Mouse (Mus musculus) Muller cell, postnatal 12 days (primary cell): Measurements from ENCODE around the gene Kng1.
"Not testable (repeated sequence)": the region's sequence is repeated elsewhere in the genome, so short reads cannot be mapped to it uniquely, and the experiment has no call there.

Experiments used
- DNase-seq: peaks from one replicate; pipeline ENCODE4 v3.0.0-alpha.2; 2015; ENCODE audit errors: inconsistent ontology term

Gene Kng1

GRCm38 (mm10) chr16:23057668-23058447 lies at the start of gene Kng1:
Gene Kng1, plus strand, starts transcription at chr16:23057865.
- not testable (repeated sequence) for DNase-seq

- not testable (repeated sequence) for DNase-seq
These were observed 43.9 kb upstream of the Kng1 start for GRCm38 (mm10) chr16:23013786-23014185.

- not testable (repeated sequence) for DNase-seq
These were observed 43.0 kb upstream of the Kng1 start for GRCm38 (mm10) chr16:23014645-23015044.

- DNase-seq, result peak; percentile 51
These were observed 37.1 kb upstream of the Kng1 start for GRCm38 (mm10) chr16:23020571-23020970.

- DNase-seq, result no peak
These were observed 32.6 kb upstream of the Kng1 start for GRCm38 (mm10) chr16:23025111-23025510.

GRCm38 (mm10) chr16:23026582-23026981 lies 31.1 kb upstream of the Kng1 start:
- no peak for DNase-seq

GRCm38 (mm10) chr16:23027341-23027740 lies 30.3 kb upstream of the Kng1 start:
- DNase-seq, result not testable (repeated sequence)

- peak; percentile 28 for DNase-seq
These were observed 28.6 kb upstream of the Kng1 start, which contains the start of gene Kng2 for GRCm38 (mm10) chr16:23028966-23029600. Gene Kng2, minus strand, starts transcription at chr16:23029482.

GRCm38 (mm10) chr16:23030673-23031435 lies 26.8 kb upstream of the Kng1 start:
- peak; percentile 49 for DNase-seq

GRCm38 (mm10) chr16:23033673-23034072 lies 24.0 kb upstream of the Kng1 start:
- DNase-seq, result no peak

GRCm38 (mm10) chr16:23037744-23038143 lies 19.9 kb upstream of the Kng1 start:
- DNase-seq, result no peak

- peak; percentile 31 for DNase-seq
These were observed 18.4 kb upstream of the Kng1 start for GRCm38 (mm10) chr16:23039281-23039680.

GRCm38 (mm10) chr16:23040876-23041275 lies 16.8 kb upstream of the Kng1 start:
- no peak for DNase-seq

GRCm38 (mm10) chr16:23046319-23046718 lies 11.3 kb upstream of the Kng1 start:
- peak; percentile 30 for DNase-seq

- not testable (repeated sequence) for DNase-seq
These were observed 2.0 kb downstream of the Kng1 start for GRCm38 (mm10) chr16:23059630-23060029.

- not testable (repeated sequence) for DNase-seq
These were observed 3.2 kb downstream of the Kng1 start for GRCm38 (mm10) chr16:23060781-23061325.

GRCm38 (mm10) chr16:23077516-23077915 lies 19.9 kb downstream of the Kng1 start:
- DNase-seq, result not testable (repeated sequence)

GRCm38 (mm10) chr16:23087159-23087558 lies 29.5 kb downstream of the Kng1 start:
- DNase-seq, result not testable (repeated sequence)

GRCm38 (mm10) chr16:23087712-23088111 lies 30.0 kb downstream of the Kng1 start:
- peak; percentile 23 for DNase-seq

GRCm38 (mm10) chr16:23088491-23088890 lies 30.8 kb downstream of the Kng1 start:
- not testable (repeated sequence) for DNase-seq

- DNase-seq, result not testable (repeated sequence)
These were observed 33.7 kb downstream of the Kng1 start for GRCm38 (mm10) chr16:23091345-23091744.
